Mouse (Mus musculus) bone marrow, adult 2 months (tissue): ENCODE measurements around the gene Dennd6b. TPM values are rescaled to one million over a fixed set of nuclear protein-coding genes. Genes with fewer than 3 reads are reported as not detected.
A peak's percentile ranks its signal among the peaks of the same experiment; 100 is the strongest.

Experiments
- H3K27ac ChIP-seq: fragments of 200-500 bp; 2 replicates; pipeline ENCODE4 v1.5.1; 2012; ENCODE audit warnings: low read depth, mild to moderate bottlenecking, control low read depth, inconsistent platforms, low read length; ENCODE audit not compliant: control insufficient read depth, poor library complexity, insufficient read depth
- H3K4me1 ChIP-seq: fragments of 200-500 bp; 2 replicates; pipeline ENCODE4 v1.6.1; 2011; ENCODE audit warnings: low read length; ENCODE audit not compliant: control insufficient read depth, insufficient read depth
- H3K4me3 ChIP-seq: fragments of 200-500 bp; replicated peaks from 2 replicates; pipeline ENCODE3; 2011; ENCODE audit warnings: mild to moderate bottlenecking, low read depth, low read length, control low read depth; ENCODE audit not compliant: control insufficient read depth
- CTCF ChIP-seq: fragments of 200-500 bp; IDR thresholded peaks from 2 replicates; pipeline ENCODE4 v1.5.1; 2011; ENCODE audit warnings: low read length, control low read depth; ENCODE audit not compliant: control insufficient read depth, insufficient read depth
- POLR2A ChIP-seq: fragments of 200-500 bp; IDR thresholded peaks from 2 replicates; pipeline ENCODE4 v1.6.1; 2011; ENCODE audit warnings: low read depth, mild to moderate bottlenecking, control low read depth, low read length, borderline replicate concordance; ENCODE audit not compliant: control insufficient read depth
- WGBS: fragments of 180-500 bp; shearing (Covaris S2); methylation state at CpG from one replicate; pipeline ENCODE4 v1.1.7; 2018; 5-methylcytosine and 5-hydroxymethylcytosine counted together
- polyA plus RNA-seq: library from polyadenylated mRNA; stranded (reverse); fragments of >200 nt; gene quantifications from 2 replicates; pipeline ENCODE4 v1.2.4, GENCODE M21; 2011; ENCODE audit warnings: low replicate concordance; ENCODE audit not compliant: missing spikeins, insufficient read depth, insufficient read length

The Dennd6b gene
- polyA plus RNA-seq, 1 experiment = 13.6 TPM

DNA sequence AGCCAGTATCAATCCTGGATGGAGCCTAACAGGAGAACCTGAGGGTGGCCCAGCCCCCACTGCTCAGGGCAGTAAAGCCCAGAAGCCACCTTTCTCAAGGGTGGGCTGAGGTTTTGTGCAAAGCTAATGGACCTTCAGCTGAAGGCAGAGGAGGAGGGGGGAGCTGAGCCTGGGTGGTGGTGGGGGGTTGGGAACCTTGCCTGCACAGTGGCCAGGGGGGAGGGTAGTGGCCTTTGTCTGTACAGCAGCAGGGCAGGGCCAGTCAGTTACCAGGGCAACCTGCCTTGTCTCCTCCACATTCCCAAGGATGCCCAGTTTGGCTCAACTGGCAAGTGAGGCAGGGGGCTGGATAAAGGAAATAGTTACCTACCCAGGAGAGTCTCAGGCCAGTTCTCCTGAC lies 44.0 kb downstream of the Dennd6b start:
- H3K4me1 ChIP-seq = no peaks in the 10 kb centered on the region
- no peak overlapping the region for H3K4me3 ChIP-seq
- H3K27ac ChIP-seq = no peak overlapping the region
- TF ChIP-seq POLR2A = no peak
- no peak for TF ChIP-seq CTCF

DNA sequence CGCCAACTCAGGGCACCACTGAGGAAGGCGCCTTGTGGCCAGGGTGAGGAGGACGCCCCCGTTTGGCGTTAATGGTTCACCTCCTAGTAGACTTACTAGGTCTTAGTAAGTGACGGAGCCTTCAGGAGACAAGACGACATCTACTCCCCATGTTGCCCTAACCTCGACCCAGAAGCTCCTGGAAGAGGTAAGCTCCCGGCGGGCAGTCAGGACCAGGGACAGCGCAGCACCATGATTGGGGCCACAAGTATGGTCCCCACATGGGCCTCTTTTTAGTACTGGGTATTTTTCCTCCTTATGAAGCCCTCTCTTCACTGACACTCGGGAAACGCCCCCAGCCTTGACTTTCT lies 46.3 kb downstream of the Dennd6b start:
- Histone ChIP-seq H3K4me1 (no peaks in the 10 kb centered on the region; the same call in 1 of the 2 replicates), H3K27ac (no peak overlapping the region), H3K4me3 (no peak overlapping the region)
- WGBS = 13% methylated on average over 13 of the region's 13 CpGs
- TF ChIP-seq POLR2A (no peak), CTCF (no peak)

DNA sequence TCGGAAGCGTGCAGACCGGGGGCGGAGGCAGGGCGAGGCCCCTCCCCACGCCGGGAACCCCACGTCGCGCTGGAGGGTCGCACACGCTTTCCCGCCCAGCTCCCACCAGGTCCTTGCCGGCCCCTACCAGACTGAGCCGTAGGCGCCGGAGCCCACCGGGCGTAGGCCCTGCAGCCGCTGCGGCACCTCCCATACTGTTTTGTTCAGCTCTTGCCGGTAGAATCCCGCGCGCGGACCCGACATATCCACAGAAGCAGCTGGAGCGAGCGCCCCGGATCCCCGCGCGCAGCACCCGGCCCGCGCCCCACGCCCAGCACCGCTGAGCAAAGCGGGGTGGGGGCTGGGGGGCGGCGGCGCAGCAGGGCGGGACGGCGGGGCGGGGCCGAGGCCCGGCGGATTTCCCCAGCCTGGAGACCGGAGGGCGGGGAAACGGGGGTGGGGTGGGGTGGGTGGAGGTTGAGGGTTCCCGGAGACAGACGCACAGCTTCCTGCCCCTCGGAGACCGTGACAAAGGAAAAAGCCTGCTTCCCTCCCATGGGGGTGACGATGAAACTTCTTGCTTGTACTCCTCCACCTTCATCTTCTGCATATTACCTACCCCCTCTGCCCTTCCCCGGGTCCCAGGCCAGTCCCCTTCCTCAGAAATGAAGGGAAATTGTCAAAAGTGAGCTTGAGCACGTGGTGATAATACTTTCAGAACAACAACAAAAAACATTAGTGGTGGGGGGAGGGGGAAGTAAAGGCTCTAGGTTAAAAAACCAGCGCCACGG lies 46.8 kb downstream of the Dennd6b start, which contains the start of gene Mapk11:
Gene Mapk11, minus strand, starts transcription at position 358 of the 770 bp plus-strand sequence.
- Histone ChIP-seq H3K4me1 (peaks cover 1% of the 10 kb centered on the region; the same call in 1 of the 2 replicates), H3K27ac (peak within 1 kb of the TSS; percentile 36; the same call in 1 of the 2 replicates), H3K4me3 (peak within 1 kb of the TSS; percentile 46)
- 1% methylated on average over 61 of the region's 61 CpGs for WGBS
- no peak for TF ChIP-seq POLR2A

DNA sequence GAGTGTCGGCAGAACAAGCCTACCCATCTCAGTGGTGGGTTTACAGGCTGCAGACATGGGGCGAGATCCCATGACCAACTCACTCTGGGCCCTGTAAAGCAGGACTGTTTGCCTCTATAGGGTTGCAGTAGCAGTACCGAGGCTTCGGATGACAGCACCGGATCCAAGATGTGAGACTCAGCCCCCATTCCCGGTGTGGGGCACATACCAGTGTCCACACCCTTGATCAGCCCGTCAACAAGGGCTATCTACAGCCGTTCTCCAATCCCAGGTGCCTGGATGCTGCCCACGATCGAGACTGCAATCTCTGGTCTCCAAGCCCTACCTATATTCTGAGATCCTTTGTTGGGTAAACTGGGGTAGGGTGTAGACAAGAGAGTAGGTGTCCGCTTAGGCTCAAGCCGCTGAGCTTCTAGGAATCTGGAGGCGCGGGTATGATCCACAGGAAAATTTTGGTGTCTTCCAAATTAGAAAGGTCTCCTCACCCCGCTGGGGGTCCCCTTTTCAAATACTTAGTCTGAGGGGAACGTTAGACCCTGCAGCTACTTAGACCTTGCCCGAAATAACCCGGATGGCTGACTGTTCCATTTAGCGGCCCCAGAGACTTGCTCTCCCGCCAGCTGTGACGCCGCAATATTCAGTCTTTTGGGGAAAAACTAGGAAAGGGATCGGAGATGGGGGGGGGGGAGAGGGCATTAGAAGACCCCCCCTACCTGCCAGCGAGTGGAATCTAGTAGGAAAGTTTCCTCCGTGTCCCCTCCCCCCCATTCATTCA lies 47.6 kb downstream of the Dennd6b start:
- 12% methylated on average over 25 of the region's 25 CpGs for WGBS
- TF ChIP-seq POLR2A = no peak
- no peak for TF ChIP-seq CTCF
- Histone ChIP-seq H3K4me1 (peaks cover 1% of the 10 kb centered on the region; the same call in 1 of the 2 replicates), H3K27ac (no peak overlapping the region), H3K4me3 (peak overlapping the region; percentile 46)

DNA sequence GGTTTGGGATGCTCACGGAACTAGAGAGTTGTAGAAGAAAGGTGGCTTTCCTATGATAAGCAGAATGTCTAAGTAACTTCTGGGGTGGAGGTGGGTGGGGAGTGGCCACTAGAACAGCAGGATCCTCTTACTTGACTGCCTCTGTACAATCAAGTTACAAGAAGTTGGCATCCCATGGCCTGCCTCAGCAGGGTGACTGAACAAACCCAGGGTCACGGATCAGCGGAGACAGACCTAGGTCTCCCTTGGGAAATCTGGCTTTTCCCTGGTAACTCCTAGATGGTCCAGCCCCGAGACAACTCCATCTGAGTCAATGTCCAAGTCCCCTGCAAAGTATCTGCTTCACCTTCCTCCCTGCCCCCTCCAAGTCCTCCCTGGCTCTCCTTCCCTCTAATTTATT lies 48.4 kb downstream of the Dennd6b start:
- no peak for TF ChIP-seq POLR2A
- TF ChIP-seq CTCF = no peak
- H3K4me3 ChIP-seq = no peak overlapping the region
- H3K27ac ChIP-seq = no peak overlapping the region
- peaks cover 1% of the 10 kb centered on the region; the same call in 1 of the 2 replicates for H3K4me1 ChIP-seq
- 61% methylated on average over 4 of the region's 4 CpGs for WGBS

DNA sequence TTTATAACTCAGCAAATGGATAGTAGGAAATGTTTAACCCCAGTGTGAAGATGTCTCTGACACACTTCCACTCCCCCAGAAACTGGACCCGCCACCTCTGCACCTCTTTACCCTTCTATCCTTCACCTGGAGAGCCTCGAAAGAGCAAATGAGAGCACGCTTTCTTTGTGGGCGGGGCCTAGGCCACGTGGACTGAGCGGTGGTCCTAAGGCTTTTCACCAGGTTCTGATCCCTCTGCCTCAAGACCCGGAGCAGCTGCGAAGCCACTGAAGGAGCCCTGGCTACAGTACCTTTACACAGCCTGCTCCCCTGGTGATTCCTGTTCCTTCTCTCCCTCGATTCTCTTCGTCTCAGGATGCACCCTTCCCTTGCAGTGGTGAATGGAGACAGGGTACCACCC lies 48.8 kb downstream of the Dennd6b start:
- 23% methylated on average over 10 of the region's 10 CpGs for WGBS
- TF ChIP-seq CTCF (no peak), POLR2A (no peak)
- H3K27ac ChIP-seq = no peak overlapping the region
- H3K4me3 ChIP-seq = no peak overlapping the region
- H3K4me1 ChIP-seq = peaks cover 1% of the 10 kb centered on the region; the same call in 1 of the 2 replicates

DNA sequence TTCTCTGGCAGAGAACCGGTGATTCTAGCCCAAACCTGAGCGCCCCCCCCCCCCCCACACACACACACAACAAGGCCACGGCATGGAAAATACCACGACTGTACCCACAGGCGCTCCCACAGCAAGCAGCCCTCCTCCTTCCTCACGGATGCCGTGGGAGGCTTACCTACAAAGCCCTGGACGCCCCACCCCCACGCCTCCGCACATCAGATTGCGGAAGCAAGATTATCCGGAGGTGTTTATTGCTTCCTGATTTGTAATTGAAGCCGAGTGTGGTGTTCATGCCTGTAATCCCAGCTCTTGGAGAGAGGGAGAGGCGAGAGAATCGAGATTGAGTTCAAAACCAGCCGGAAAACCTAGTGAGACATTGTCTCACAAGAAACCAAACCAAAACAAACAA lies 49.3 kb downstream of the Dennd6b start:
- TF ChIP-seq POLR2A (no peak), CTCF (no peak)
- Histone ChIP-seq H3K4me1 (peaks cover 1% of the 10 kb centered on the region; the same call in 1 of the 2 replicates), H3K27ac (peak overlapping the region; percentile 12; the same call in 1 of the 2 replicates), H3K4me3 (no peak overlapping the region)
- 1% methylated on average over 16 of the region's 16 CpGs for WGBS

DNA sequence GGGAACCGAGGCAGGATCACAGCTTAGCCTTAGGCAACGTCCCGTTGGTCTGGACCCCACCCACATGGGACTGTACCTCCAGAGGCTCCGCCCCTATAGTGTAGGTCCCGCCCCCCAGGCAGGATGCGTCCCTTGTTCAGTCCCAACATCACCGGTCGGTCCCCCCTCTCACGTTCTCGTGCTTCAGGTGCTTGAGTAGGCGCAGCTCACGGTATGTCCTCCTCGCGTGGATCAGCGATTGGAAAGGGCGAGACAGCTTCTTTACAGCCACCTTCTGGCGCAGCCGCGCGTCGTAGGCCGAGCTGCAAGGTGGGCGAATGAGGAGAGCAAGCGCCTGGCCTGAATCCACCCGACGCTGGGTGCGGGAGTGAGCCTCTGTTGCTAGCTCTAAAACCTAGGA lies 49.8 kb downstream of the Dennd6b start:
- peak overlapping the region; percentile 12; the same call in 1 of the 2 replicates for H3K27ac ChIP-seq
- peaks cover 1% of the 10 kb centered on the region; the same call in 1 of the 2 replicates for H3K4me1 ChIP-seq
- TF ChIP-seq POLR2A (no peak), CTCF (no peak)
- peak overlapping the region; percentile 41 for H3K4me3 ChIP-seq
- 4% methylated on average over 27 of the region's 27 CpGs for WGBS

DNA sequence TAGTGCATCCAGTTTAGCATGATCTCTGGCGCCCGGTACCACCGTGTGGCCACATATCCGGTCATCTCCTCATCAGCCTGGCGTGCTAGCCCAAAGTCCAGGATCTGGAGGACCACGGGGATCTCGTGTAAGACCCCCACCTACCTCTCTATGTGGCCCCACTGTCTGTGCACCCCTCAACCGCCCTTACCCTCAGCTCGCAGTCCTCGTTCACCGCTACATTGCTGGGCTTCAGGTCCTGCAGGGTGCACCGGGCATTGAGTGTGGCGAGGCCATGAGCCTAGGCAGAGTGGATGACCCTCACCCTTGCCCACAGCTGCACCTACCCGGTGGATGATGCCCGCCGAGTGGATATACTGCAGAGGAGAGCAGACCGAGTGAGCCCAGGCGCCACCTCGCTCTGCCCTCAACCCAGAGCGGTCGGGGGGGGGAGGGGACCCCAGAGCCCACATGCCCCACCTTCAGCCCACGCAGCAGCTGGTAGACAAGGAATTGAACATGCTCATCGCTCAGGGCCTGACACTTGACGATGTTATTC lies 50.4 kb downstream of the Dennd6b start:
- WGBS = 74% methylated on average over 24 of the region's 24 CpGs
- Histone ChIP-seq H3K27ac (no peak overlapping the region; the same call in 1 of the 2 replicates), H3K4me1 (peaks cover 1% of the 10 kb centered on the region; the same call in 1 of the 2 replicates), H3K4me3 (no peak overlapping the region)
- TF ChIP-seq POLR2A (0 out of 2 replicates have a peak, but pooled peaks have one; percentile 21), CTCF (no peak)
